Mouse (Mus musculus): ENCODE data around the gene Swsap1.

GRCm38 (mm10) chr9:21954635-21955034, 920 bp upstream of the Swsap1 start:
- TF ChIP-seq POLR2A (IDR thresholded peaks at IDR 0.05; ENCODE audit: borderline replicate concordance, control insufficient read depth, low read depth, low read length) = no peak
- no peak for TF ChIP-seq CTCF (IDR thresholded peaks at IDR 0.05; ENCODE audit: control insufficient read depth, insufficient read depth, low read length)

Data from bone marrow, adult 2 months (tissue).